Mouse (Mus musculus): ENCODE results near the gene Ugt1a9.

DNA sequence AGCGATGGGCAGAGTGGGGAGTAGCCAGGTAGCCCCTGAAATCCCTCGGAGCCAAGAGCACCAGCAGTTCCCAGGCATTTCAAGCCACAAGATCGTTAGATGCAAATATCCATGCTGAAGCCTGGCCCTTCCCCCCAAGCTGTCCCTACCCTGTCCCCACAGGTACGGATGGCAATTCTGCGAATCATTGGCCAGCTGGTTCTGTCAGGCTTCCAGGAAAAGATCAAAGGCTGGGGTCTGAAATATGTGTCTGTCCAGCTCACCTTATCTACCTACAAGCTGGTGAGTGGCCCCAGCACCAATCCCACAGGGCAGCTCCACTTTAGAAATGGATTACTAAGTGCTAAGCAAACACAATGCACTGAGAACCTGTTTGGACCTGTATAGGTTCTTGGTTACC, 166.7 kb downstream of the Ugt1a9 start:
- TF ChIP-seq POLR2A (IDR thresholded peaks at IDR 0.05; ENCODE audit: insufficient read depth, low read depth, low read length) (no peak), CTCF (IDR thresholded peaks at IDR 0.05) (no peak), EP300 (IDR thresholded peaks at IDR 0.05; ENCODE audit: insufficient read depth, low read depth, low read length) (no peak)
